Mouse (Mus musculus) heart, adult 2 months (tissue): ENCODE results near the gene 4930402H24Rik. TPM values are rescaled to one million over a fixed set of nuclear protein-coding genes. Genes with fewer than 3 reads are reported as not detected.
A peak's percentile ranks its signal among the peaks of the same experiment; 100 is the strongest.

Experiments used
- DNase-seq, 2 experiments: peaks; one replicate each; pipeline ENCODE4 v3.0.0; 2021
- H3K27ac ChIP-seq: fragments of 200-600 bp; 2 replicates; pipeline ENCODE4 v1.8.1; 2022
- H3K27me3 ChIP-seq: fragments of 200-500 bp; 2 replicates; pipeline ENCODE4 v1.6.1; 2012; ENCODE audit warnings: mild to moderate bottlenecking, low read length, inconsistent platforms, mixed read lengths; ENCODE audit not compliant: control insufficient read depth, insufficient read depth
- H3K36me3 ChIP-seq: fragments of 200-500 bp; 2 replicates; pipeline ENCODE4 v1.6.1; 2012; ENCODE audit warnings: low read length, inconsistent platforms; ENCODE audit not compliant: control insufficient read depth, insufficient read depth
- H3K4me1 ChIP-seq: fragments of 200-500 bp; 2 replicates; pipeline ENCODE4 v1.6.1; 2011; ENCODE audit warnings: low read length; ENCODE audit not compliant: control insufficient read depth, insufficient read depth
- H3K4me3 ChIP-seq: fragments of 200-600 bp; 2 replicates; pipeline ENCODE4 v1.8.1; 2022
- H3K79me2 ChIP-seq: fragments of 200-500 bp; replicated peaks from 2 replicates; pipeline ENCODE4 v1.6.1; 2012; ENCODE audit warnings: mild to moderate bottlenecking, inconsistent platforms, low read length, moderate library complexity, mixed read lengths; ENCODE audit not compliant: control insufficient read depth, insufficient read depth
- H3K9ac ChIP-seq: fragments of 200-500 bp; 2 replicates; pipeline ENCODE4 v1.6.1; 2012; ENCODE audit warnings: low read depth, mild to moderate bottlenecking, control low read depth, inconsistent platforms, low read length, mixed read lengths
- CTCF ChIP-seq: fragments of 200-600 bp; IDR thresholded peaks from 2 replicates; pipeline ENCODE4 v1.8.1; 2022; ENCODE audit warnings: antibody characterized with exemption, mild to moderate bottlenecking, moderate library complexity
- EP300 ChIP-seq: fragments of 200-500 bp; IDR thresholded peaks from 2 replicates; pipeline ENCODE4 v1.6.1; 2011; ENCODE audit warnings: low read depth, low read length, control low read depth; ENCODE audit not compliant: insufficient read depth
- POLR2A ChIP-seq: fragments of 200-500 bp; IDR thresholded peaks from 2 replicates; pipeline ENCODE4 v1.6.1; 2011; ENCODE audit warnings: mild to moderate bottlenecking, low read depth, low read length, control low read depth; ENCODE audit not compliant: insufficient read depth
- WGBS: fragments of 180-500 bp; shearing (Covaris S2); methylation state at CpG from one replicate; pipeline ENCODE4 v1.1.7; 2018; 5-methylcytosine and 5-hydroxymethylcytosine counted together
- intact Hi-C: fragments of 180-260 bp; cut with DNase I; formaldehyde crosslinking; loops from one replicate; pipeline ENCODE4 v1.15.1; 2025
- polyA plus RNA-seq: library from polyadenylated mRNA; depleted of rRNA; stranded (reverse); fragments of >200 nt; gene quantifications from 2 replicates; pipeline ENCODE4 v1.2.3, GENCODE M21; 2012
- total RNA-seq, 2 experiments: library from RNA; stranded (reverse); gene quantifications; 2 replicates each; pipeline ENCODE4 v1.2.3; 2021

4930402H24Rik gene
- total and polyA plus RNA-seq, 3 experiments: 34.2 to 52.3 (median 50.7) TPM

- intact Hi-C loops: no loop called here
- no peaks in the 10 kb centered on the region; the same call in 1 of the 2 replicates for H3K4me1 ChIP-seq
- H3K27me3 ChIP-seq: no peaks in the 10 kb centered on the region
- H3K9ac ChIP-seq: no peak overlapping the region
- peaks cover 7% of the 10 kb centered on the region for H3K79me2 ChIP-seq
- TF ChIP-seq EP300 (no peak), POLR2A (no peak), CTCF (no peak)
- no peak for DNase-seq
- no peak overlapping the region for H3K27ac ChIP-seq
- no peak overlapping the region for H3K4me3 ChIP-seq
- 86% methylated on average over 4 of the region's 4 CpGs for WGBS
- no peaks in the 10 kb centered on the region for H3K36me3 ChIP-seq
Observed at GRCm38 (mm10) chr2:130928031-130928430, 21.8 kb upstream of the 4930402H24Rik start.

- no peaks in the 10 kb centered on the region; the same call in 1 of the 2 replicates for H3K4me1 ChIP-seq
- H3K4me3 ChIP-seq: no peak overlapping the region
- intact Hi-C loops: no loop called here
- DNase-seq: no peak
- H3K79me2 ChIP-seq: peaks cover 8% of the 10 kb centered on the region
- no peak for TF ChIP-seq CTCF
- no peak for TF ChIP-seq EP300
- no peak for TF ChIP-seq POLR2A
- no peak overlapping the region for H3K9ac ChIP-seq
- 69% methylated on average over 2 of the region's 2 CpGs for WGBS
- H3K36me3 ChIP-seq: no peaks in the 10 kb centered on the region
- H3K27me3 ChIP-seq: no peaks in the 10 kb centered on the region
- no peak overlapping the region for H3K27ac ChIP-seq
Observed at GRCm38 (mm10) chr2:130924950-130925349, 18.7 kb upstream of the 4930402H24Rik start.

GRCm38 (mm10) chr2:130919062-130919593 lies 12.9 kb upstream of the 4930402H24Rik start:
- H3K9ac ChIP-seq: no peak overlapping the region
- no peak for DNase-seq
- 82% methylated on average over 5 of the region's 5 CpGs for WGBS
- peaks cover 1% of the 10 kb centered on the region for H3K4me1 ChIP-seq
- H3K36me3 ChIP-seq: peaks cover 5% of the 10 kb centered on the region; the same call in 1 of the 2 replicates
- intact Hi-C loops: no loop called here
- H3K27me3 ChIP-seq: no peaks in the 10 kb centered on the region
- TF ChIP-seq CTCF (no peak), POLR2A (no peak), EP300 (no peak)
- peaks cover 10% of the 10 kb centered on the region; the same call in 1 of the 2 replicates for H3K79me2 ChIP-seq
- H3K4me3 ChIP-seq: no peak overlapping the region
- no peak overlapping the region for H3K27ac ChIP-seq

GRCm38 (mm10) chr2:130917686-130918085 lies 11.5 kb upstream of the 4930402H24Rik start:
- H3K27me3 ChIP-seq: no peaks in the 10 kb centered on the region
- peaks cover 6% of the 10 kb centered on the region; the same call in 1 of the 2 replicates for H3K79me2 ChIP-seq
- intact Hi-C loops: no loop called here
- no peak overlapping the region for H3K4me3 ChIP-seq
- H3K9ac ChIP-seq: no peak overlapping the region
- no peak for TF ChIP-seq EP300
- TF ChIP-seq POLR2A: no peak
- no peak for TF ChIP-seq CTCF
- H3K36me3 ChIP-seq: peaks cover 7% of the 10 kb centered on the region; the same call in 1 of the 2 replicates
- no peak for DNase-seq
- peaks cover 1% of the 10 kb centered on the region for H3K4me1 ChIP-seq
- WGBS: 84% methylated on average over 1 of the region's 1 CpGs
- H3K27ac ChIP-seq: no peak overlapping the region

- Histone ChIP-seq H3K27ac (no peak overlapping the region), H3K4me3 (no peak overlapping the region), H3K4me1 (peaks cover 1% of the 10 kb centered on the region), H3K79me2 (peaks cover 6% of the 10 kb centered on the region; the same call in 1 of the 2 replicates), H3K27me3 (no peaks in the 10 kb centered on the region), H3K9ac (no peak overlapping the region), H3K36me3 (peaks cover 7% of the 10 kb centered on the region; the same call in 1 of the 2 replicates)
- WGBS: 68% methylated on average over 3 of the region's 3 CpGs
- DNase-seq: no peak
- no peak for TF ChIP-seq POLR2A
- TF ChIP-seq EP300: no peak
- no peak for TF ChIP-seq CTCF
- intact Hi-C loops: no loop called here
Observed at GRCm38 (mm10) chr2:130916521-130917147, 10.4 kb upstream of the 4930402H24Rik start.

- WGBS: 100% methylated on average over 1 of the region's 1 CpGs
- intact Hi-C loops: no loop called here
- DNase-seq: no peak
- H3K36me3 ChIP-seq: peaks cover 7% of the 10 kb centered on the region; the same call in 1 of the 2 replicates
- H3K4me3 ChIP-seq: no peak overlapping the region
- H3K4me1 ChIP-seq: peaks cover 1% of the 10 kb centered on the region
- peaks cover 5% of the 10 kb centered on the region; the same call in 1 of the 2 replicates for H3K79me2 ChIP-seq
- H3K27ac ChIP-seq: peak overlapping the region; percentile 4; the same call in 1 of the 2 replicates
- H3K27me3 ChIP-seq: no peaks in the 10 kb centered on the region
- no peak overlapping the region for H3K9ac ChIP-seq
- TF ChIP-seq EP300: no peak
- no peak for TF ChIP-seq POLR2A
- TF ChIP-seq CTCF: no peak
Observed at GRCm38 (mm10) chr2:130914873-130915272, 8.7 kb upstream of the 4930402H24Rik start.
